Mouse (Mus musculus) cerebellum, postnatal 10 days (tissue): ENCODE data around the gene Cacna1s.

ENCODE experiments used
- DNase-seq, 2 experiments: peaks; one replicate each; pipeline ENCODE4 v3.0.0; 2021; ENCODE audit warnings: mixed read lengths in 2 of 2

Gene Cacna1s

DNA sequence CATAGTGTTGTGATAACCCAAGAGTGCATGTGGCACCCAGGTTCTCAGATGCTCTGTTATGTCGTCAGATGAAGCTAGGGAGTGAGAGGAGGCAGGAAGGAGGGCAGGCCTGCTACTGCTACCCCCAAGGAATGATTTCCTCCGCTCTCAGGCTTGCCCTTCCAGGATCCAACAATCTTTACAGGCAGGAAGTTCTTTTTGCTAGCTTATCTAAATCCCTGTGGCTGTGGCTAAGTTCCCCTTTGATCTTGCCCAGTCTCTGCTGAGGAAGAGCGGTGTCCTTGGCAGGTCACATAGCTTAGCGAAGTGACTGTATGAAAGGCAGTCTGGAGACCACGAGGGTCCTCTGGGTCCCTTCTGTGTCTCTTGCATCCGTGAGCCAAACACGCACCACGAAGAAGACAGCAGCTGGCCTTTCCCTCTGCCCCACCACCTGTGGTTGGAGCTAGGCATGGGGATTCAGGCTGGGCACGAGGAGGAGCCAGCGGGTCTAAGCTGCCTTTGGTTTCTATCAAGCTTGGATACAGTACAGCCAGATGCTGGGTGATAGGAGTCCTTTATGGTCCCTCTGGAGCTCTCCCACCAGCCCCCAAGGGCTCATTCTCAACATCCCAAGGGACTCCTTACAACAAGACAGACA lies 85.8 kb downstream of the Cacna1s start:
- peak in 1 of 2 experiments; percentile 62 for DNase-seq

DNA sequence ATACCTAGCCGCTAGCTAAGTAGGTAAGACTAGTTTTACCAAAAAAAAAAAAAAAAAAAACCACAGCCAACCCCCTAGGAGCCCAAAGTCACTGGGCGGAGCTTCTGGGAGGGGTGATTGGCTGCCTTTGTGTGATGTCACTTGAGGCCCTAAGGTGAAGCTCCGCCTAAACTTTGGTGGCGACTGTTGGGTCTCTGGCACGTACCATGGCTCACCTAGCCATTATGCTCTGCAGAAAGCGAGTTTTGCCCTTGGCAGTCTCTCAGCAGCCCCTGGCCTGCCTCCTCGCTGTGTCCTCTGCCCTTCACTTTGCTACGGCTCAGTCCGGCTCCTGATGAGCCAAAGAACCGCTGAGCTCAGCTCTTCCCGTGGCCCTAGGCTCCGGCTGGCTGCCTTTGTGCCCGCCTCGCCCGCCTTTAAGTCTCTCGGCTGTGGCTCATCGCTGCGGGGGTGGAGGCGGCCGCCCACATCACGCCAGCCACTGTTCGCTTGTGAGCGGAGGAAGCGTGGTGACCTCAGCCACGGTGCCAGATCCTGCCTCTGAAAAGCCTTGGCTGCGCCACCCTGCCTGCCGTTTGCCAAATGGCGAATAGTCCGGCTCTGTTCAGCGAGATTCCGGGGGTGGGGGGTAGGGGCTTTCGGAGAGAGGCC lies 87.6 kb downstream of the Cacna1s start:
- DNase-seq = peak; percentile 91 to 95

DNA sequence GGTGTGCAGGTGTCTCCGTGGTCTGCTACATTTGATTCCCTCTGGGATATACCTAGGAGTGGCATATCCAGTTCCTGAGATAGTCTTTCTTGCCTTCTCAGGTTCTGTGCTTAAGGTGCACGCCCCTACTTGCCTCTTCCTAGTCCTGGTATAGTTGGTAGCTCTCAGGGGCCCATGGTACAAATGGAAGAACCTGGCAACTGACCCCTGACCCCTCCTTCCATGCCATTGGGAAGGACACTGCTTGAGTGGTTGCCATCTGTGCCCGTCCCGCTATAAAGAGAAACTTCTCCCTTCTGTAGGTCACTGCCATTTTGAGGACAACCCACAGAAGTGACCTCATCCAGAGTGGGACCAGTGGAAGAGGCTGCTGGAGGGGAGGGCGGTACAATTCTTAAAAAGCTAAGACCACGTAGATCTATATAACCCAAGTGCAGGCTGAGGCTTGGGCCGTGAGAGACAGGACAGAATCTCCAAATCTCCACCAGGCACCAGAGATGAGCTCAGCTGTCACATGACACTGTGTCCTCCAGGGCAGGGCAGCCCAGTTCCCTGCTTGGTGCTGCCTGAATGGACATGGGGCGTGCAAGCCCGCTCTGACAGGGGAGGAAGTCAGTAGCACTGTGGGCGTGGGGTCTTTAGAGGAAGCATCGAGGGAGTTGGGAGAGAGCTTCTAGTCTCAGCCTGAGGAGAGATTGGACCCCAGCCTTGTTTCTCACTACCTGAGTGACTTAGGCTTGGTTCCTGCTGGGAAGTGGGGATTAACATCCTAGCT lies 88.8 kb downstream of the Cacna1s start:
- DNase-seq = peak in 1 of 2 experiments; percentile 36

DNA sequence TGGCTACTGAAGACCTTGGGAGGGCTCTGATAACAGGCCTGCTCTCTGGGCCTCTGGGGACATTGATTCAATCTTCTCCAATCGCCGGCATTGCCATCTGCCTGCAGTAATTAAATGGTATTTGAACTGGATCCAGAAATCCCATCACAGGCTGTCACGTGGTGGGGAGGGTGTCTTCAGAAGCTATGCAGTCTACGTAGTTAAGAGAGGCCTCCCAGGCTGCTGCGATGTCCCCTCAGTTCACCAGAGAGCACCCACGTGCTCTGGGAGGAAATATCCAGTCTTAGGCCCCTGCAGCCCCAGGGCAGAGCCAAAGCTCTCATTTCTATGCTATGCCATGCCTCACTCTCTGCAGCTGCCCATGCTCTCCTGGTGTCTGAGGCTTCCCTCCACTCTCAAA lies 89.8 kb downstream of the Cacna1s start:
- DNase-seq = peak; percentile 72 to 76

DNA sequence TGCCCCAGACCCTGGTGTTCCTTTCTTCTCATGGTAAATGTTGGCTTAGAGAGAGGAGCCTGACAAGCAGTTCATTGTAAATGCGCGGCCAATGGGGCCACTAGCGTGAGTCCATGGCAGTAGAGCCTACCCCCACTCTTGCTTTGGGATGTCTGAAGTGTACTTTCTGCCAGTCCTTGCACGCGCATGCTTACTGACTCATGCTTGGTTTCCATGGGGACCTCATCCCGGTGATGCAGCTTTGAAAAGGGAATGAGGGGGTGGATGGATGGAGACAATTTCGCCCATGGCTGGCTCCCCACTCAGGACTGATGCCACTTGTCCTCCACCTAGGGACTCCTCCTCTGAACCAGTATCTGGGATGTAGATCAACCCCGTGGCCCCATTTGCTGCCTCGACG lies 91.0 kb downstream of the Cacna1s start:
- DNase-seq = peak in 1 of 2 experiments; percentile 16

DNA sequence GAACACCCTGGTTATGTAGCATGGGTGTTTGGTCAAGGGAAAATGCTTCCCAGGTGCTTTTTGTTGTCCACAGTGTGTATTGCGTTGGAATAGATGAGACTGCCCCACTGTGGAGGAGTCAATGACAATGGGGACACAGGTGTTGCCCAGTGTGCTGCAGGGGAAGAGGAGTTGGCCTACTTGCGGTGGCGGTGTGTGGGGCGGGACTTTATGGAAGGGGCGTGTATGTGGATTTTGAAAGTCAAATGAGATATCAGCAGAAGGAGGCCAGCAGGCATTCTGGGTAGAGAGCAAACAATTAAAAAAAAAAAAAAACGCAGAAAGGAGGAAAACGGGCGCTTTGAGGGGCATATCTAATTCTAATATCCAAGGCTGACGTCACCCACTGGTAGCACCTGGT lies 97.2 kb downstream of the Cacna1s start:
- DNase-seq = peak in 1 of 2 experiments; percentile 13

DNA sequence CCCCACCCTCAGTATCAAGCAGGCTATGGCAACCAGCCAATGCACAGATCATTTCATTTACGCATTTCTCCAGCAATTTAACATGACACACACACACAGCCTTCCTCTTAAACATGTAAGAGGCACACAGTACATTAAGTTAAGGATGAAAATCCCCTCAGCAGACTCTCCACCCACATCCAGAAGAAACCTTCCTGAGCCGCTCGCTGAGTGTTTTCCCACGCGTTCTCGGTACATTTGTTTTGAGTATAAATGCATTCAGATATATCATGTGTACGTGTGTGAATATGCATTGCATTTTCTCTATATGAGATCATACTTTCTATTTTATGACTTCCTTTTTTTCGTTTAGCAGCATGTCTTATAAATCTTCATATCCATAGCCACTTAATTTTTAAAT lies 98.8 kb downstream of the Cacna1s start:
- DNase-seq = no peak

DNA sequence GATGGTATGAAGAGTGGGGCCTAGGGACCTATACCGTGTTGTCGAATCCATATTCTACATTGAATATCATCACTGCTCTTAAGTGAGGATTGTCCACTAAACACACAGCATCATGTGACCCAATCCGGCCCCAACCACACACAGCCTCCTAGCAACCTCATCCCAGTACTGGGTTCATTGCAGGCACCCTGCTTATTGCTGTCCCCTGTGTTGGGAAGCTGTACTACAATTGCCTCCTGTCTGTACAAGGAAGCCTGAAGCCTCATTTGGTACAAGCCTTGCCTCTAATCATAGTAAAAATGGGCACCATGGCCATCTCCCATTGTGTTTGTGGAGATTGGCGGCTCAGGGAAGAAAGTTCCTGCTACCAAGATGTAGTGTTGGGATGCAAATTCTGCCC lies 103.8 kb downstream of the Cacna1s start:
- no peak for DNase-seq

DNA sequence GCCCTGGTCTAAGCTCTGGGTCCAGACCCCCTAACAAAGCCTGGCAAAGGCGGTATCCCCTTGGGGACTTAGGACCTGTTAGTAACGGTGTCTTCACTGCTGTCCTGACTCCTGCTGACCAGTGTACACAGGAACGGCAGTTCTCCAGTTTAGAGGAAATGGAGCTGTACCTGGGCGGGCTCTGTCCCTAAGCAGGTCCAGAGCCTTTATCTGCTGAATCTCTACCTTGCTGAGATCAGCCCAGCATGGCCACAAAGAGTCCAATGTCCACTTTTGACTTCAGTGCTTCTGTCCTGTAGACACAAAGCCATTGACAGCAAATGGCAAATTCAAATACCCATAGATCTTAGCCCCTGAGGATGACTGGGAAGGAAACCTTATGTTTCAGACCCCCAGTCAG lies 104.4 kb downstream of the Cacna1s start:
- DNase-seq = no peak

DNA sequence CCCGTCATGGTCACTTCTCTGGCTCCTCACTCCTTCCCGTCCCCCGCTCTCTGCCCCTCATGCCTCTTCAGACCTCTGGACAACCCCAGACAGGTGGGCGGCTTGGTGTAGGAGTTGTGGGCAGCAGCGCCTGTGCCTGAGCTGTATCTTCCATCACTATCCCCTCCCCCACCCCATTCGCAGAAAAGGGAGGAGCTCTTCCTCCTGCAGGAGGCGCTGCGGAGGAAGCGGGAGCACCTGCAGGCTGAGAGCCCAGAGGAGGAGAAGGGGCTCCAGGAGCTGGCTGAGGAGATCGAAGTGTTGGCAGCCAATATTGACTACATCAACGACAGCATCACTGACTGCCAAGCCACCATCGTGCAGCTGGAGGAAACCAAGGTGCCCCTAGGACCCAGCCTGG lies 107.3 kb downstream of the Cacna1s start:
- DNase-seq = peak; percentile 46 to 58

DNA sequence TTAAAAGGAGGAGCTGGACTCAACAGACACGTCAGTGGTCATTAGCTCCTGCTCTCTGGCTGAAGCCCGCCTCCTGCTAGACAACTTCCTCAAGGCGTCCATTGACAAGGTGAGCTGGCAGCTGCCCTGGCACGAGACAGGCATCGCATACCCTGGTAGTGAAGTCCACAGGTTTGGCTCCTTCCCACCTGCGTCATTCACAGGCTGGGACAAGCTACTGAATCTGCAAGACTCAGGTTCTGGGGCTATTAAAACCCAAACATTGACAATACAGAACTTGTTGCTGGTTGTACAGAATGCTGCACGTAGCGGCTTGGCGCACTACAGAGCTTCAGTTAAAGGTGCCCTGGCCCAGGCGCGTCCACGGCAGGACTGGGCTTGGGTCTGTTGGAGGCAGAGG lies 107.7 kb downstream of the Cacna1s start:
- no peak for DNase-seq

DNA sequence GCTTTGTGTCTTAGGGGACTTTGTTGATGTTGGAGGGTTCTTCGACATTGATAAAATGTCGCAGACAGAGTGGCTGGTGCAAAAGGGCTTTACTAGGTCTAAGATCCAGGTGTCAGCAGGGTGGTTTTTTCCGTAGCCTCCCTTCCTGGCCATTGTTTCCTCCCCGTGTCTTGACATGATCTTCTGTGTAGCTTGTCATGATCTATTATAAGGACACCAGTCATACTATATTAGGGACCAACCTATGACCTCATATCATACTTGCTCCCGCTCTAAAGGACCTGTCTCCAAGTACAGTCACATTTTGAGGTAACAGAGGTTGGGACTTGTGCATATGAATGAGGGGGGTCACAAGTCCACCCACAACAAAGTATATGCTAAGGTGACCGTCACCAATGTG lies 108.4 kb downstream of the Cacna1s start:
- DNase-seq = no peak

DNA sequence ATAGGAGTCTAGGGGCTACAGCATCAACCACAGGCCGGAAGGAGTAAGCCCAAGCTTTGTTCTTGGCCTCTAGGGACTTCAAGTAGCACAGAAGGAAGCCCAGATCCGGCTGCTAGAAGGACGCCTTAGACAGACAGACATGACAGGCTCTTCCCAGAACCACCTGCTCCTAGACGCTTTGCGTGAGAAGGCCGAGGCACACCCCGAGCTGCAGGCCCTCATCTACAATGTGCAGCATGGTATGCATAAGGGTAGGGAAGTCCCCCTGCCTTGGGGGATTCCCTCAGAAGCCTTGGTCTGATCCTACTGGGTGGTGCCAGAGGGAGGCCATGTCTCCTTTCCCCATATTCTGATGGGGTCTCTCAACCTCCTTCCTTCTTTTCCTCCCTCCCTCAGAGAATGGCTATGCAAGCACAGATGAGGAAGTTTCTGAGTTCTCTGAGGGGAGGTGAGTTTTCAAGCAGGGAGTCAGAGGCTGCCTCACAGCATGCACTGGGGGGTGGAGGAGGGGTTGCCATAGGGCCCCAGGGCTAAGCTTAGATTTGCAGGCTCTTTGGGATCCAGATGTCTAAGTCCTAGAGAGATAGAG lies 108.9 kb downstream of the Cacna1s start:
- no peak for DNase-seq

DNA sequence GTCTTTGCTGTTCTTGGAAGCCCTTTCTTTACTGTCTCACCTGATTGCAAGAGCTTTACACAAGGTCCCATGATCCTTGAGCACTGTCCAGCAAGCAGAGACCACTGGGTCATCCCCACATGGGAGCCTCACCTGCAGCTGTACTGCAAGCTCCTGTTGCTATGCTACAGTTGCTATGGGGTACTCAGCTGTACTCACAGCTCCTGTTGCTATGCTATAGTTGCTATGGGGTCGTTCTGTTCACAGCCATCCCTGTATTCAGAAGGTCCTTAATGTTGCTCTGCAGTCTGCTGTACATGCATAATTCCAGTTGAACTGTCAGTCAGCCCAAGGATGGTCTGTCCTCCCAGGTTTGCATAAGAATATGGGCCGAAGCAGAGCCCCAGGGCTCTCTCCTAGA lies 112.9 kb downstream of the Cacna1s start:
- no peak for DNase-seq

DNA sequence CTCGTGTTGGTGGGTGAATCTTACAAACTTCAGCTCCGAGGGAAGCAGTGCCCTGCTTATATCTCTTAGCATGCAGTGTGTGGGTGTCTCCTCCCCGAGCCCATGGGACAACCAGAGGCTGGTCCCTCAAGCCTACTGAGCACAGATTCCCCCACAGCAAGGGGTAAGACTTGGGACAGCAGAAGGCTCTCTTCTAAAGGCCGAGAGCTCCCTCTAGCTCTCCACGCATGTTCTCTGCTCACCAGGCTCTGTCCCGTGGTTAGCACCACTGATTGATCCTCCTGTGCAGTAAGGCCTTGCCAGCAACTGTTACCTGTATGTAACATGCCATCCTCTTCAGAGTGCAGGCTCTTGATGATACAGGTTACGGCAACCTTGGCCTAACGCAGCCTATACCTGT lies 115.1 kb downstream of the Cacna1s start:
- DNase-seq = peak; percentile 46 to 48
